Mouse (Mus musculus) liver, embryonic 14.5 days (tissue): ENCODE data around the gene Gatb. TPM values are rescaled to one million over a fixed set of nuclear protein-coding genes. Genes with fewer than 3 reads are reported as not detected.

Experiments used
- ATAC-seq: fragments of 200-750 bp; cut with Nextera tagmentation; 2 replicates; pipeline ENCODE4 v1.8.0; 2017; ENCODE audit warnings: moderate number of reproducible peaks, mild to moderate bottlenecking, moderate library complexity; ENCODE audit not compliant: insufficient read depth
- DNase-seq, 3 experiments: peaks; one replicate each; pipeline ENCODE4 v3.0.0-alpha.2; 2012 to 2013; ENCODE audit warnings: low read depth in 3 of 3, low spot score in 3 of 3
- H3K27ac ChIP-seq: fragments of 300-500 bp; sonication (generic); 2 replicates; pipeline ENCODE4 v1.5.1; 2014; ENCODE audit warnings: moderate library complexity, mild to moderate bottlenecking, control low read depth, inconsistent platforms
- H3K27me3 ChIP-seq: fragments of 300-500 bp; sonication (generic); 2 replicates; pipeline ENCODE4 v1.6.1; 2014; ENCODE audit warnings: mild to moderate bottlenecking, low read length, moderate library complexity; ENCODE audit not compliant: control insufficient read depth, insufficient read depth
- H3K36me3 ChIP-seq: fragments of 300-500 bp; sonication (generic); replicated peaks from 2 replicates; pipeline ENCODE4 v1.6.1; 2014; ENCODE audit warnings: low read depth; ENCODE audit not compliant: control insufficient read depth, insufficient read depth
- H3K4me1 ChIP-seq, 2 experiments: fragments of 200-500 bp in 1 of 2; fragments of 300-500 bp in 1 of 2; sonication (generic) in 1 of 2; replicated peaks; 2 replicates each; pipeline ENCODE4 v1.6.1; 2012 to 2014; ENCODE audit warnings: antibody characterized with exemption in 1 of 2, inconsistent platforms in 1 of 2, low read length in 1 of 2; ENCODE audit not compliant: control insufficient read depth in 2 of 2, insufficient read depth in 2 of 2
- H3K4me2 ChIP-seq: fragments of 300-500 bp; sonication (generic); 2 replicates; pipeline ENCODE4 v1.6.1; 2014; ENCODE audit warnings: low read depth, mild to moderate bottlenecking, control low read depth, moderate library complexity
- H3K4me3 ChIP-seq, 2 experiments: fragments of 200-500 bp in 1 of 2; fragments of 300-500 bp in 1 of 2; sonication (generic) in 1 of 2; 2 replicates each; pipeline ENCODE4 v1.5.1; 2012 to 2014; ENCODE audit warnings: low read depth in 2 of 2, low read length in 2 of 2, mild to moderate bottlenecking in 2 of 2, control low read depth in 1 of 2, inconsistent platforms in 1 of 2, moderate library complexity in 1 of 2; ENCODE audit not compliant: insufficient read depth in 1 of 2
- H3K9ac ChIP-seq: fragments of 300-500 bp; sonication (generic); replicated peaks from 2 replicates; pipeline ENCODE4 v1.6.1; 2014; ENCODE audit warnings: mild to moderate bottlenecking, control low read depth, moderate library complexity
- H3K9me3 ChIP-seq: fragments of 300-500 bp; sonication (generic); 2 replicates; pipeline ENCODE4 v1.6.1; 2016; ENCODE audit warnings: low read length, mixed read lengths; ENCODE audit not compliant: control insufficient read depth
- CTCF ChIP-seq: IDR thresholded peaks from 2 replicates; pipeline ENCODE4 v1.5.1; 2016; ENCODE audit warnings: antibody characterized with exemption, low read depth, control low read depth
- EP300 ChIP-seq: IDR thresholded peaks from 2 replicates; pipeline ENCODE4 v1.6.1; 2016; ENCODE audit warnings: antibody characterized with exemption, low read depth
- WGBS: fragments of 180-500 bp; shearing (Covaris S2); extraction: QIAGEN DNeasy Blood & Tissue Kit; methylation state at CpG from one replicate; pipeline ENCODE4 v1.1.7; 2014; ENCODE audit not compliant: insufficient replicate concordance; 5-methylcytosine and 5-hydroxymethylcytosine counted together
- polyA plus RNA-seq, 2 experiments: library from polyadenylated mRNA; depleted of rRNA in 1 of 2; stranded (reverse) in 1 of 2; unstranded in 1 of 2; fragments of >200 nt; fragmentation: Nextera tagmentation in 1 of 2; extraction: Ambion mirVana in 1 of 2; gene quantifications; 2 replicates each; pipeline versions ENCODE4 v1.2.1 to v1.2.3; 2012 to 2014

Gatb gene
- polyA plus RNA-seq, 2 experiments, result 6.4 to 15.2 TPM

GRCm38 (mm10) chr3:85661926-85662813 is 88.3 kb downstream of the Gatb start:
- TF ChIP-seq CTCF, result no peak
- no peak for TF ChIP-seq EP300
- ATAC-seq, result no peak

DNA sequence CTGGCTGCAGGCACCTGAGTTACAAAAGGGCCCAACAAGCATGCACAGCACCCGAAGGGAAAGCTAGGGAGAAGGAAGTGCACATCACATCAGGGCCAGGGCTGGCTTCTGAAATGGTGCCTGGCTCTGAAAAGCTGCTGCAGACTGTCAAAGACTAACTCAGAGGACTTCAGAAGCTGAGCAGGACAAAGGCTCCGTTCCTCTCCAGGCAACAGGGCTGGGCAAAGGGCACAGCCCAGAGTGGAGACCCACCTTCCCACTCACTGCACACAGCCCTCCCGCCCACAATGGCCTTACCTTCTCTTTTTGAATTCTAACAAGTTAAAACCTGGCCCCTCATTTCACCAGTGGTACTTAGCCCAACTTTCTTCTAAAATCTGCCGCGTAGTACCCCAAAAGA is 89.9 kb downstream of the Gatb start:
- no peak for DNase-seq
- Histone ChIP-seq H3K36me3 (no peaks in the 10 kb centered on the region), H3K4me2 (no peak overlapping the region), H3K4me1 (no peaks in the 10 kb centered on the region), H3K9me3 (no peaks in the 10 kb centered on the region), H3K27ac (no peak overlapping the region), H3K27me3 (no peaks in the 10 kb centered on the region), H3K4me3 (no peak overlapping the region), H3K9ac (no peak overlapping the region)
- 51% methylated on average over 5 of the region's 5 CpGs for WGBS
- no peak for ATAC-seq
- TF ChIP-seq CTCF (no peak), EP300 (no peak)

More at GRCm38 (mm10) chr3:85661926-85662813, 88.3 kb downstream of the Gatb start:
- Histone ChIP-seq H3K4me1 (no peaks in the 10 kb centered on the region), H3K27ac (no peak overlapping the region), H3K9ac (no peak overlapping the region), H3K27me3 (no peaks in the 10 kb centered on the region), H3K9me3 (no peaks in the 10 kb centered on the region), H3K36me3 (no peaks in the 10 kb centered on the region), H3K4me3 (no peak overlapping the region), H3K4me2 (no peak overlapping the region)
- WGBS, result 61% methylated on average over 10 of the region's 10 CpGs
- no peak for DNase-seq

DNA sequence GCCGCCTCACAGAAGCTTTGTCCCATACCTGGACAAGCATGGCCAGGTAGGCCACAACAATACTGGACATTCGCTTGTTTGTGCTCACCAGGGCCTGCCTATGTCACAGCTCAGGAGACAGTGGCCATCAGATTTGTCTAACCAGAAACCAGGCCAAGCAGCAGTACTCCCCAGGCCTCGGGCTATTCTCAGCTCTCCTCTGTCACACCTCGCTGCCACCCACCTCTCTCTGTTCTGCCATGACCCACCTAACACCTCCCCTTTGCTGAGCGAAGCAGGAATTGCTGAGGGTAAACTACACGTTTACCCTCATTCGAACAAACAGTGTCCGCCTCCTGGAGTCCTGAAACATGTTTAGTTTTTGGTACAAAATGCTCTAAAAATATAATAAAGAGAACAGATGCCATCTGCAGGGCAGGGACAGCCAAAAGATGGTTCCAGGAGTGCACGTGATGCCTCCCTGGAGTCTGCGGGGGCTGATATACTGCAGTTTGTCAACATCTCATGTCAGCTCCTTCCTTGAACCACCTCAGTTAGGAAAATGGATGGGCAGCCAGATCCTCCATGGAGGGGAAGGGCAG is 90.8 kb downstream of the Gatb start:
- DNase-seq, result no peak
- ATAC-seq, result no peak
- Histone ChIP-seq H3K36me3 (no peaks in the 10 kb centered on the region), H3K27me3 (no peaks in the 10 kb centered on the region), H3K4me1 (no peaks in the 10 kb centered on the region), H3K27ac (no peak overlapping the region), H3K4me3 (no peak overlapping the region), H3K9ac (no peak overlapping the region), H3K9me3 (no peaks in the 10 kb centered on the region), H3K4me2 (no peak overlapping the region)
- 62% methylated on average over 10 of the region's 10 CpGs for WGBS
- TF ChIP-seq CTCF, result no peak

- no peaks in the 10 kb centered on the region for H3K36me3 ChIP-seq
- 55% methylated on average over 3 of the region's 3 CpGs for WGBS
- H3K4me2 ChIP-seq, result no peak overlapping the region
- TF ChIP-seq CTCF (no peak), EP300 (no peak)
- ATAC-seq (no peak), DNase-seq (no peak)
- no peak overlapping the region for H3K9ac ChIP-seq
- H3K9me3 ChIP-seq, result no peaks in the 10 kb centered on the region
- H3K4me3 ChIP-seq, result no peak overlapping the region
- no peaks in the 10 kb centered on the region for H3K27me3 ChIP-seq
- no peaks in the 10 kb centered on the region for H3K4me1 ChIP-seq
- no peak overlapping the region for H3K27ac ChIP-seq
These were observed 92.2 kb downstream of the Gatb start for GRCm38 (mm10) chr3:85666166-85666565.

DNA sequence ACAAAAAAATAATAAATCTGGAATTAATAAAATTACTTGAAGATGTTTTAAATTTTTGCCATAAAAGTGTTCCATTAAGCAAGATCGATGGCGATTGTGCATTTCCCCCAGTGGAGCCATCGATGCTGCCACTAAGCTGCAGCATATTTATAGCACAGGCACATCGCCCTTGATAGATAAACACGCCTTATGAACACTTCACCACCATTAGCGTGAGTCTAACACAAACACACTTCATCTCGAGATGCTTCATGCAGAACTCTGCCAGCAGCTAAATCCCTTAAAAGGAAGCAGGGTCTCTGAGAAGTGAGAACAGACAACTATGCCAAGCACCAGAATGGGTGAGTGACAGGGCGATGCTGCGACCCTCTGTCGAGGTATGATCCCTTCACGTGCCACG is 92.8 kb downstream of the Gatb start:
- no peak overlapping the region for H3K27ac ChIP-seq
- H3K9me3 ChIP-seq, result no peaks in the 10 kb centered on the region
- H3K4me1 ChIP-seq, result no peaks in the 10 kb centered on the region
- no peak for DNase-seq
- no peaks in the 10 kb centered on the region for H3K36me3 ChIP-seq
- no peak overlapping the region for H3K4me2 ChIP-seq
- no peak for ATAC-seq
- H3K4me3 ChIP-seq, result no peak overlapping the region
- no peaks in the 10 kb centered on the region for H3K27me3 ChIP-seq
- no peak overlapping the region for H3K9ac ChIP-seq
- no peak for TF ChIP-seq EP300
- no peak for TF ChIP-seq CTCF
- WGBS, result 70% methylated on average over 12 of the region's 12 CpGs
